Mouse (Mus musculus): ENCODE results near the gene Nes. TPM values are rescaled to one million over a fixed set of nuclear protein-coding genes. Genes with fewer than 3 reads are reported as not detected.

The Nes gene
- 10 to 100 TPM; 72.4 to 87.7 TPM for total RNA-seq (2021)
- long read RNA-seq, experiment 1, full-length matches to known transcripts, result 37 of 95 reads
- long read RNA-seq, experiment 1, partial matches to known transcripts, result 56 of 95 reads
- long read RNA-seq, experiment 1, other reads (novel, unspliced or antisense), result 2 of 95 reads
- long read RNA-seq, experiment 2, full-length matches to known transcripts, result 20 of 81 reads
- long read RNA-seq, experiment 2, partial matches to known transcripts, result 60 of 81 reads
- long read RNA-seq, experiment 2, other reads (novel, unspliced or antisense), result 1 of 81 reads

GRCm38 (mm10) chr3:87970939-87971488 lies at the start of gene Nes:
Gene Nes (plus strand): TSS chr3:87971078.
- DNase-seq, result peak; percentile 69

GRCm38 (mm10) chr3:87924996-87925395 lies 45.9 kb upstream of the Nes start:
- no peak for DNase-seq

GRCm38 (mm10) chr3:87927452-87927851 lies 43.4 kb upstream of the Nes start:
- no peak for DNase-seq

DNA sequence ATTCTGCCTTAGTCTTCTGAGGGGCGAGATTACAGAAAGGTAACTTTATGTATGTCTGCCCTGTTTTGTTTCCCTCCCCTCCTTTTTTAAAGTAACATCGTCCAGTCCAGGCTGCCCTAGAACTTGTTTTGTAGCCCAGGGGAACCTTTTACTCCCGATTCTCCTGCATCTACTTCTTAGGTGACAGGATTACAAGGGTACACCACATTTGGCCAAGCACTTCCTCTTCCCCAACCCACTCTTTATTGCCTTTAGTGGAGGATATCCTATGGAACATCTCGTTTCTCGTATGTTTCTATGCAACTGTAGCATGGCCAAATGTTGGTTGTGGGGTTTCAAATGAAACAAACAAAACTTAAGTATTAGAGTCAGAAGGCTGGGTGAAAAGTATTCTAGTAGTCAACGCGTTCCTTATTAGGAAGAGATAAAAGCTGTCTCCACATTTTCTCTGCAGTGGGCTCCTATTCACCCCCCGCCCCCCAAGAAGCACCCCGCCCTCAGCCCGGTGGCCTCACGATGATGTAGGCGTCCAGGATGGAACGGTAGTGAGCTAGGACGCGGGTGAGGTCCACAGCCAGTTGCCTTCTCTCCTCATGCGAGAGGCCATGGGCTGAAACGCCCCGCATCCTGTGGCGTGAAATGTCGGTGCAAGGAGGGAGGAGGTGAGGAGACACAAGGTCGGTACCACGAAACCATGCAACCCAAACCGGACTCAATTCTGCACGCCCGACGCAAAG lies 41.4 kb upstream of the Nes start:
- no peak for DNase-seq

GRCm38 (mm10) chr3:87930078-87930795 lies 40.6 kb upstream of the Nes start, which contains the start of the genes Isg20l2 and Rrnad1:
Gene Isg20l2 (plus strand): TSS chr3:87930314.
Gene Rrnad1 (minus strand): TSS chr3:87930717.
- peak; percentile 96 for DNase-seq

DNA sequence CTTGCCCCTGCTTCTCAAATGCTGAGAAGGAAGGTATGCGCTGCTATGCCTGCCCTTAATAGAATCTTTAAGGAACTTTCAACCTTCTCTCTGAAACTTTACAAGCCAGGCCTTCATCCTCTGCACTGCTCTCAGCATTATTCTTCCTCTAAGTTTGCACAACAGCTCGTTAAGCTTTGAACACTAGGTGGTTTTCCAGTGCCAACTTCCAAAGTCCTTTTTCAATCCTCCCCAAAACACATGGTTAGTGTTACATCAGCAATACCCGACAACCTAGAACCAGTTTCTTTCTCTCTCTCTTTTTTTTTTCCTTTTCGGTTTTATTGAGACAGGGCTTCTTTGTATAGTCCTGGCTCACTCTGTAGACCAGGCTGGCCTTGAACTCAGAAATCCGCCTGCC lies 36.9 kb upstream of the Nes start:
- no peak for DNase-seq

GRCm38 (mm10) chr3:87934501-87934900 lies 36.4 kb upstream of the Nes start:
- no peak for DNase-seq

DNA sequence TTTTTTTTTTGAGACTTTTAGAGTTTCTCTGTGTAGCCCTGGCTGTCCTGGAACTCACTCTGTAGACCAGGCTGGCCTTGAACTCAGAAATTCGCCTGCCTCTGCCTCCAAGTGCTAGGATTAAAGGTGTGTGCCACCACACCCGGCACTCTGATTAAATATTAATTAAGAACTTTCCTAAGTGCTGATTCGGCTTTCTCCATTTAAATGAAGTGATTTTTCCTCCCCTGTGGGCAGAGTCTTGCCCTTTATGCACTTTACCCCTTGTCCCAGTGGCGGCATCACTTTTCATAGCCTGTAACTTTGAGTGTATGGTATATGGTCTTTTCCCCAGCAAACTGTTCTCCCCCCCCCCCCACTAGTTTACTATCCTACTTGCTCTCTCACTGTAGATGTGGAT lies 35.7 kb upstream of the Nes start:
- DNase-seq, result no peak

DNA sequence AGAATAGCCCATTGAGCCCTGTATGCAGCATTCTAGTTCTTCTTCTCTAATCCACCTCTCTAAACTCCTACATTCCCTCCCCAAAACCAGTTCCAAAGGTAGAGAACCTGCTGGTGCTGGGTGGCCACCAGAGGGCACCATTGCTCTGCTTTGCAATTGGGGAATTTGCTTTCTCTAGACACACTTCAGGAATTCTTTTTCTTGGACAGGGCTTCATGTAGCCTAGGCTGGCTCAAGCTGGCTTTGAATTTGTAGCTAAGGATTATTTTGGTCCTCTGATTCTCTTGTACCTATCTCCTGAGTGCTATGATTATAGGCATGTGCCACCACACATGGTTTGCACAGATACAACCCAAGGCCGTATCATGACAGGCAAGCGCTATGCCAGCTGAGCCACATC lies 35.1 kb upstream of the Nes start:
- peak; percentile 95 for DNase-seq

- DNase-seq, result no peak
Observed at GRCm38 (mm10) chr3:87940611-87941010, 30.3 kb upstream of the Nes start.

- no peak for DNase-seq
Observed at GRCm38 (mm10) chr3:87942471-87942870, 28.4 kb upstream of the Nes start.

- DNase-seq, result no peak
Observed at GRCm38 (mm10) chr3:87943586-87943985, 27.3 kb upstream of the Nes start.

DNA sequence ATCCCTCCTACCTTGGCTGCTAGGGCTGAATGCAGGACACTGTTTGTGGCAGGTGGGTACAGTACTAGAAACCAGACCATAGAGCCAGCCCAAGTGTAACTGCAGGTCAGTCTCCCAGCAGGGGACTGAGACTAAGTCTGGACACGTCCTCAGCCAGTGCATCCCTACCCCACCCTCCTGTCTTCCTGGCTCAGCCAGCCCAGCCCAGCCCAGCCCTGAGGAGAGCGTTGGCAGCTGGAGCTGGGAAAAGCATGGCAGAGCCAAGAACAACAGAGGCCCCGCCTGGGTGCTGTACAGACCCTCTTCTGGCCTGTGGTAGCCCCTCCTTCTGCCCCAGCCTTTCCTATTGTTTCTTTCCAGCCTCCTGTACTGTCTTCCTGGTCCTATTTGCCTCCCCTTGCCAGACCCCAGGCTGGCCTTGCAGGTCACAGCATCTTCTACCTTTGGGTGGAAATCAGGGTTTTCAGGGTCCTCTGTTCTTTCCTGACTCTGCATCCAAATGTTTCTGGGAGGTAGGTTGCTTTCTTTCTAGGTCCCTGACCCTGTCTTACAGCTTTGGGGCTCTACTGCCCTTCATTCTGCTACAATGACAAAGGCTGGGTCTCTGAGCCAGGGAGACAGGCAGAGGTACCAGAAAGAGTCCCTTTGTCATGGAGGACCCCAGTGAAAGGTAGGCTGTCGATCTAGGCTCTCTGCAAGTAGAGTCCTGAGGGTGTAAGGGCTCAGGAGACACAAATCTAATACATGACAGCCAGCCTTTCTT lies 25.9 kb upstream of the Nes start:
- DNase-seq, result no peak

DNA sequence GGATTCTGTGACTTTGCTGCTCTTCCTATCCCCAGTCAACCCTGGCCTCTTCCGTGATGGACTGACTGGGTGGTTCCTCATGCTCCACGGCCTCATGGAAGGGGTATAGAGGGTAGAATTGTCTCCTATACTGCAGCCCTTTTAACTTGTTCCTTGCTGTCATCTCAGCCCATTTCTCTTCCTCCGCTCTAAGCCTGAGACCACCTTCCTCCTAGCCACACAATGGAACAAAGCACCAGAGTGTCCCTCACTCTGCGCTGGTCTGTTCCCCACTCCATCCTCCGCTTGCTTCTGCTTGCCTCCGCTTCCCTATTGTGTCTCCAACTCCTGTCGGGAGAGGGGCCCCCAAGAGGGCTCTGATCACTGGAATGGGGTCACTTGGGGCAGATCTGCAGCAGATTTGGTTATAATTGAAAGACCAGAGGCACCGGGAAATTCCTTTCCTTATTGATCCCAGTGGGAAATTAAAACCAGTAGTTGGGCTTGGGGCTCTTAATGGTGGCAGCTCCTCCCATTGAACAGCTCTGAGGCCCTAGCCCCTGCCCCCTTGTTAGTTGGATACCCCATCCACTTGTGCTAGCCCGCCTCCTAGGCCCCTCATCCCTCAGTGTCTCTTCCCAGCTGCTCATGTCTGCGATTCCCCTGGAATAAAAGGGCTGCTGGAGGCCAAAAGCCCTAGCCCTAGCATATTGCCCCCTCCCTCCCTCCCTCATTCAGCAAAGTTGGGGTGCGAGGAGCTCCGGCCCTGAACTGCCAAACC lies 24.9 kb upstream of the Nes start:
- DNase-seq, result no peak

DNA sequence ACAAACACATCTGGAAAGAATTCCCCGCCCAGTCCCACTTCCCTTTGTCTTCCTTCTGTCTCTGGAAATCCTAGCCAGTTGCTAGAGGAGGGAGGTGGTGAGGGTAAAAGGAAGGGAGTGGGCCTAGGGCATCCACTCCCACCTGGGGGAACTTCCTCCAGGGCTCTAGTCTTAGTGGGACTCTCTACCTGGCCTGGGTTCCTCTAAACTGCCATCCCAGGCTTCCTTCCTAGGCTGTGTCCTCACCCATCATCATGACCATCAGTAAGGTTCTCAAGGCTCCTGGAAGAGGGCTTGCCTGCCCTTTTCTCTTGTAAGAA lies 24.4 kb upstream of the Nes start:
- no peak for DNase-seq

GRCm38 (mm10) chr3:87947056-87947810 lies 23.6 kb upstream of the Nes start:
- DNase-seq, result peak; percentile 11

DNA sequence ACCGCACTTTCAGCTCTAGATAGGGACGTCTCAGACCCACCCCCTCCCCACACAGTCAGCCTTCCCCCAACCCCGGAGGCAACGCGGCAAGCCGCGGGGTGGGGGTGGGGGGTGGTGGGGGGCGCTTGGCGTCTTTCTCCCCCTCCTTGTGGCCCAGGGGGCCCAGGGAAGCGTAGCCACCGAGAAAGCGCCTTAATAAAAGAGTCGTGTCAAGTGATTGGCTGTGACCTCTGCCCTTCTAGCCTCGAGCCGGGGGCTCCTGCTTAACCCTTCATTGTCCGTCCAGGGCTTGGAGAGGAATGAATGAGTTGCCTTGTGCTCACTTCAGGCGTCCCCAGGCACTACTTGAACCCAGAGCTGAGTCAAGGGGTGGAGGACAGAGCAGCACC lies 23.1 kb upstream of the Nes start:
- no peak for DNase-seq

GRCm38 (mm10) chr3:87948378-87949265 lies 22.3 kb upstream of the Nes start, which contains the start of gene Crabp2:
Gene Crabp2 (plus strand): TSS chr3:87948666.
- peak; percentile 10 for DNase-seq

- no peak for DNase-seq
Observed at GRCm38 (mm10) chr3:87949266-87949954, 21.5 kb upstream of the Nes start.

Data from gastrocnemius, postnatal 10 days (tissue).